Comparison of ENCODE assay signal across 8 mouse cellular contexts in the genomic region with DNA sequence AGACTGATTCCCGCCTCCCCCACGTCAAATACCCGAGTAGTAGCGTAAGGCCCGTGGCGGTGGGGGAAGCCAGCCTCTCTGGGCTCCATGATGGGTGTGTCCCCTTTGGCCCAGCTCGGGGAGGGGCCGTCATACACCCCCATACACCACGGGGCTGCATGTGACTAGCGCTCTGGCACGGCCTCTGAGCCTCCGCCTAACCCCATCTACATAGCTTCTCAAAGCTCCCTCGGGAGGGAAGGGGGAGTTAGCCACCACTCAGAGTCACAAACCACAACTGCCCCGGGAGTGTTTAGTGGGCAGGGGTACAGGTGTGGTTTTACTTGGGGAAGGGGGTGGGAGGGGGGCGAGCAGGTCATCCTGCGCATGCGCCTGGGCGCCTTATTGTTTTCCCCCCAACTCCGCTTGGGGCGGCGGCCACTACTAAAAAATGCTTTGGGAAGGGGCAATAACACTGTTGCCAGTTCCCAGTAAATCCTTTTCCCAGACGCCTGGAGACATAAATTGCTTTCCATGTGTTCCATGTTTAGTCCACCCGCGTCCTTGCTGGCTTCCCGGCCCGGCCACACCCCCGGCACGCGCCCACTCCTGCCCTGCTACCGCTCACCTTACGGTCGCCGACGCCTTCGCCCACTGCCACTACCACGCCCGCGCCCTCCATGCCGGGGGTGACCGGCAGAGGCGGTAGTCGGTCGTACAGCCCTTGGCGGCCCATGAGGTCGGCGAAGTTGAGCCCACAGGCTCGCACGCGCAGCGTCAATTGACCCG. TPM values are rescaled to one million over a fixed set of nuclear protein-coding genes. Genes with fewer than 3 reads are reported as not detected.
DNase-seq lines count a peak whose midpoint lies in the region; ATAC-seq and TF ChIP-seq lines count a peak whose summit lies in the region.

No protein-coding gene starts in this region.

- peaks cover 20% of the 10 kb centered on the region for H3K79me2 ChIP-seq in myocyte (ENCODE audit: control insufficient read depth, insufficient read depth)

- 3% methylated on average over 51 of the region's 51 CpGs for WGBS in cerebellum, adult 2 months
- under 1% methylated on average over 51 of the region's 51 CpGs for WGBS in hindbrain, embryonic 15.5 days
- WGBS in liver, embryonic 12.5 days (ENCODE audit: insufficient replicate concordance): under 1% methylated on average over 51 of the region's 51 CpGs

- H3K9me3 ChIP-seq in hindbrain, embryonic 15.5 days: no peaks in the 10 kb centered on the region
- no peaks in the 10 kb centered on the region for H3K9me3 ChIP-seq in liver, embryonic 12.5 days (replicated peaks)

- peak overlapping the region; percentile 54 for H3ac ChIP-seq in myocyte (ENCODE audit: control insufficient read depth, insufficient read length)

- H3K36me3 ChIP-seq in hindbrain, embryonic 15.5 days: peaks cover 21% of the 10 kb centered on the region
- peaks cover 20% of the 10 kb centered on the region for H3K36me3 ChIP-seq in liver, embryonic 12.5 days
- H3K36me3 ChIP-seq in myocyte (ENCODE audit: control insufficient read depth, insufficient read depth): peaks cover 21% of the 10 kb centered on the region

- H3K4me2 ChIP-seq in hindbrain, embryonic 15.5 days: peak overlapping the region; percentile 71
- peak overlapping the region; percentile 99 for H3K4me2 ChIP-seq in liver, embryonic 12.5 days
- peak overlapping the region; percentile 83 for H3K4me2 ChIP-seq in myocyte (ENCODE audit: low read depth)

- H3K9ac ChIP-seq in hindbrain, embryonic 15.5 days: peak overlapping the region; percentile 96
- peak overlapping the region; percentile 69 for H3K9ac ChIP-seq in liver, embryonic 12.5 days

- no peak for TF ChIP-seq POLR2A in cerebellum, adult 2 months (IDR thresholded peaks at IDR 0.05; ENCODE audit: borderline replicate concordance, insufficient read depth, low read length)
- no peak for TF ChIP-seq POLR2A in bone marrow macrophage, adult 2 months (IDR thresholded peaks at IDR 0.05; ENCODE audit: borderline replicate concordance, low read depth, low read length)
- TF ChIP-seq POLR2A in myocyte (IDR thresholded peaks at IDR 0.05; ENCODE audit: insufficient read length, low read depth): peak; percentile 65

- 0 out of 2 replicates have a peak overlapping the region, but pooled peaks have one; percentile 24 for H3K27ac ChIP-seq in cerebellum, adult 2 months (ENCODE audit: insufficient read depth, low read length)
- peak overlapping the region; percentile 87 for H3K27ac ChIP-seq in bone marrow macrophage, adult 2 months (ENCODE audit: insufficient read depth, low read depth, low read length)
- peak overlapping the region; percentile 89 for H3K27ac ChIP-seq in gastrocnemius, adult 2 months
- peak overlapping the region; percentile 96 for H3K27ac ChIP-seq in hindbrain, embryonic 15.5 days (replicated peaks)
- H3K27ac ChIP-seq in liver, embryonic 12.5 days: peak overlapping the region; percentile 63

- TF ChIP-seq CTCF in cerebellum, adult 2 months (IDR thresholded peaks at IDR 0.05; ENCODE audit: borderline replicate concordance, insufficient read depth, low read depth, low read length): no peak
- no peak for TF ChIP-seq CTCF in bone marrow macrophage, adult 2 months (IDR thresholded peaks at IDR 0.05; ENCODE audit: low read depth, low read length)
- TF ChIP-seq CTCF in gastrocnemius, adult 2 months (IDR thresholded peaks at IDR 0.05): no peak

- intact Hi-C loops in gastrocnemius, adult 2 months (cut with DNase I): loop anchor here (5.0 kb wide), 1 partner anchor 87 kb away; a partner anchor contains a TSS

- ATAC-seq in hindbrain, embryonic 15.5 days (ENCODE audit: low FRiP score, low read depth): peak; percentile 43
- ATAC-seq in liver, embryonic 12.5 days: peak; percentile 28; the same call in 1 of the 2 replicates

- no peaks in the 10 kb centered on the region for H3K27me3 ChIP-seq in cerebellum, adult 2 months (ENCODE audit: control insufficient read depth, insufficient read depth, low read length)
- H3K27me3 ChIP-seq in hindbrain, embryonic 15.5 days: no peaks in the 10 kb centered on the region
- H3K27me3 ChIP-seq in liver, embryonic 12.5 days (replicated peaks): peaks cover 58% of the 10 kb centered on the region
- H3K27me3 ChIP-seq in myocyte (ENCODE audit: control insufficient read depth, insufficient read depth, insufficient read length): no peaks in the 10 kb centered on the region

- peak overlapping the region; percentile 71 for H3K4me3 ChIP-seq in cerebellum, adult 2 months (replicated peaks; ENCODE audit: insufficient read depth, low read depth, low read length)
- peak overlapping the region; percentile 88 for H3K4me3 ChIP-seq in bone marrow macrophage, adult 2 months (ENCODE audit: insufficient read depth, low read length)
- peak overlapping the region; percentile 92 for H3K4me3 ChIP-seq in gastrocnemius, adult 2 months
- H3K4me3 ChIP-seq in hindbrain, embryonic 15.5 days: peak overlapping the region; percentile 95
- H3K4me3 ChIP-seq in liver, embryonic 12.5 days: peak overlapping the region; percentile 71
- peak overlapping the region; percentile 97 for H3K4me3 ChIP-seq in myocyte

- no peaks in the 10 kb centered on the region for H3K4me1 ChIP-seq in cerebellum, adult 2 months (ENCODE audit: control insufficient read depth, insufficient read depth, low read length)
- H3K4me1 ChIP-seq in bone marrow macrophage, adult 2 months (ENCODE audit: control insufficient read depth, insufficient read depth, low read length): peaks cover 26% of the 10 kb centered on the region
- H3K4me1 ChIP-seq in hindbrain, embryonic 15.5 days (replicated peaks): peaks cover 62% of the 10 kb centered on the region
- H3K4me1 ChIP-seq in liver, embryonic 12.5 days: peaks cover 73% of the 10 kb centered on the region

- DNase-seq in cerebellum, adult 2 months: peak in 1 of 2 experiments; percentile 33
- no peak for DNase-seq in cerebellum, adult 9-10 months
- DNase-seq in gastrocnemius, adult 2 months: peak; percentile 85
- DNase-seq in thymus, adult 18-20 months: peak; percentile 37 to 44

TF ChIP-seq in myocyte, 11 proteins besides CTCF, POLR2A, EP300 and RAD21:
- TF ChIP-seq USF1 (IDR thresholded peaks at IDR 0.05; ENCODE audit: low read depth): peak; percentile 71
- no peak for TF ChIP-seq MYOD1 (IDR thresholded peaks at IDR 0.05; ENCODE audit: control insufficient read depth in 1 of 3, insufficient read length in 2 of 3, low read depth in 2 of 3)
- peak; percentile 48 for TF ChIP-seq POLR2AphosphoS2 (IDR thresholded peaks at IDR 0.05; ENCODE audit: insufficient read length, low read depth)
- peak in 1 of 3 experiments; percentile 4 for TF ChIP-seq MYOG (IDR thresholded peaks at IDR 0.05; ENCODE audit: control insufficient read depth in 1 of 3, insufficient read depth in 1 of 3, insufficient read length in 2 of 3, low read depth in 2 of 3)

RNA-seq across cellular contexts. Expression of a gene that starts 0.5 kb away (rescaled TPM):
- polyA plus RNA-seq in cerebellum, adult 2 months (2012; rRNA removed): 216 and 275 TPM in 2 replicates
- polyA plus RNA-seq in bone marrow macrophage, adult 2 months (2012; ENCODE audit: insufficient read depth, insufficient read length, missing spikeins): 9.7 and 11.4 TPM in 2 replicates
- total RNA-seq in gastrocnemius, adult 2 months (2021): 1 to 10 TPM; 3.3 to 3.5 TPM
- 85.3 and 86.0 TPM in 2 replicates for polyA plus RNA-seq in hindbrain, embryonic 15.5 days (2015; fragmentation: Nextera tagmentation; extraction: Ambion mirVana)
- 3.6 and 3.9 TPM in 2 replicates for polyA plus RNA-seq in liver, embryonic 12.5 days (2016; fragmentation: Nextera tagmentation; extraction: Ambion mirVana)
- polyA plus RNA-seq in myocyte (2012; fragmentation: generic; extraction: Trizol): 20.9 TPM

RNA-seq across cellular contexts. Expression of a gene that starts 0.7 kb away (rescaled TPM):
- polyA plus RNA-seq in cerebellum, adult 2 months (2012; rRNA removed): 44.6 and 49.2 TPM in 2 replicates
- polyA plus RNA-seq in bone marrow macrophage, adult 2 months (2012; ENCODE audit: insufficient read depth, insufficient read length, missing spikeins): 180 and 202 TPM in 2 replicates
- total RNA-seq in gastrocnemius, adult 2 months (2021): 10 to 100 TPM; 10.0 to 14.5 TPM
- 123 and 135 TPM in 2 replicates for polyA plus RNA-seq in hindbrain, embryonic 15.5 days (2015; fragmentation: Nextera tagmentation; extraction: Ambion mirVana)
- 11.8 and 12.2 TPM in 2 replicates for polyA plus RNA-seq in liver, embryonic 12.5 days (2016; fragmentation: Nextera tagmentation; extraction: Ambion mirVana)
- 283 TPM for polyA plus RNA-seq in myocyte (2012; fragmentation: generic; extraction: Trizol)

RNA-seq across cellular contexts. Expression of a gene that starts 17.1 kb away (rescaled TPM):
- 6.2 and 6.3 TPM in 2 replicates for polyA plus RNA-seq in cerebellum, adult 2 months (2012; rRNA removed)
- 50.6 and 58.7 TPM in 2 replicates for polyA plus RNA-seq in bone marrow macrophage, adult 2 months (2012; ENCODE audit: insufficient read depth, insufficient read length, missing spikeins)
- 10 to 100 TPM in 1 of 2 experiments, 1 to 10 TPM in 1; 8.6 to 14.3 TPM for total RNA-seq in gastrocnemius, adult 2 months (2021)
- polyA plus RNA-seq in hindbrain, embryonic 15.5 days (2015; fragmentation: Nextera tagmentation; extraction: Ambion mirVana): 4.3 and 5.2 TPM in 2 replicates
- 35.8 and 37.1 TPM in 2 replicates for polyA plus RNA-seq in liver, embryonic 12.5 days (2016; fragmentation: Nextera tagmentation; extraction: Ambion mirVana)
- polyA plus RNA-seq in myocyte (2012; fragmentation: generic; extraction: Trizol): 24.8 TPM

RNA-seq across cellular contexts. Expression of a gene that starts 23.2 kb away (rescaled TPM):
- 400 and 422 TPM in 2 replicates for polyA plus RNA-seq in cerebellum, adult 2 months (2012; rRNA removed)
- polyA plus RNA-seq in bone marrow macrophage, adult 2 months (2012; ENCODE audit: insufficient read depth, insufficient read length, missing spikeins): 519 and 718 TPM in 2 replicates
- 10 to 100 TPM; 31.9 to 49.4 TPM for total RNA-seq in gastrocnemius, adult 2 months (2021)
- 228 and 230 TPM in 2 replicates for polyA plus RNA-seq in hindbrain, embryonic 15.5 days (2015; fragmentation: Nextera tagmentation; extraction: Ambion mirVana)
- polyA plus RNA-seq in liver, embryonic 12.5 days (2016; fragmentation: Nextera tagmentation; extraction: Ambion mirVana): 378 and 390 TPM in 2 replicates
- polyA plus RNA-seq in myocyte (2012; fragmentation: generic; extraction: Trizol): 2,022 TPM

RNA-seq across cellular contexts. Expression of a gene that starts 40.2 kb away (rescaled TPM):
- polyA plus RNA-seq in cerebellum, adult 2 months (2012; rRNA removed): 1.2 and 1.8 TPM in 2 replicates
- 4.5 and 4.7 TPM in 2 replicates for polyA plus RNA-seq in bone marrow macrophage, adult 2 months (2012; ENCODE audit: insufficient read depth, insufficient read length, missing spikeins)
- total RNA-seq in gastrocnemius, adult 2 months (2021): 10 to 100 TPM; 82.0 to 90.7 TPM
- 3.0 and 4.0 TPM in 2 replicates for polyA plus RNA-seq in hindbrain, embryonic 15.5 days (2015; fragmentation: Nextera tagmentation; extraction: Ambion mirVana)
- 1.3 and 2.1 TPM in 2 replicates for polyA plus RNA-seq in liver, embryonic 12.5 days (2016; fragmentation: Nextera tagmentation; extraction: Ambion mirVana)
- polyA plus RNA-seq in myocyte (2012; fragmentation: generic; extraction: Trizol): 58.8 TPM

Comparison
In these comparisons a context has a peak if more than half of its experiments do, and no peak if none do; other contexts are left out.
1. H3K27ac ChIP-seq: peak in every context shown above with its lines; median percentile 96 in hindbrain, embryonic 15.5 days; 89 in gastrocnemius, adult 2 months; 87 in bone marrow macrophage, adult 2 months; 63 in liver, embryonic 12.5 days; 24 in cerebellum, adult 2 months.